Mouse (Mus musculus) MN1 (cell line): ENCODE measurements around the gene Olfr1443.

ENCODE experiments used
- DNase-seq: peaks from one replicate; pipeline ENCODE4 v3.0.0-alpha.2; 2016; ENCODE audit warnings: low spot score

Olfr1443 gene

GRCm38 (mm10) chr19:12731950-12732349 is 54.0 kb downstream of the Olfr1443 start:
- DNase-seq: no peak
